Mouse (Mus musculus): Measurements from ENCODE around the gene Radil. TPM values are rescaled to one million over a fixed set of nuclear protein-coding genes. Genes with fewer than 3 reads are reported as not detected.

Gene Radil
- polyA plus RNA-seq, 1 experiment from 2014 or later = 4.9 TPM

- DNase-seq (ENCODE audit: low spot score) = no peak
- WGBS = 84% methylated on average over 8 of the region's 8 CpGs
- peaks cover 9% of the 10 kb centered on the region; the same call in 1 of the 2 replicates for H3K4me1 ChIP-seq
- H3K4me3 ChIP-seq = no peak overlapping the region
- H3K9me3 ChIP-seq (replicated peaks) = no peaks in the 10 kb centered on the region; the same call in 1 of the 2 replicates
- no peaks in the 10 kb centered on the region for H3K36me3 ChIP-seq
- no peak overlapping the region for H3K27ac ChIP-seq (replicated peaks)
- peaks cover 23% of the 10 kb centered on the region for H3K27me3 ChIP-seq (ENCODE audit: low read depth, poor library complexity, severe bottlenecking)
These were observed 26.0 kb downstream of the Radil start for GRCm38 (mm10) chr5:142524711-142525464.

GRCm38 (mm10) chr5:142521195-142521866 is 29.6 kb downstream of the Radil start:
- WGBS = 89% methylated on average over 11 of the region's 11 CpGs
- DNase-seq (ENCODE audit: low spot score) = no peak
- no peaks in the 10 kb centered on the region for H3K36me3 ChIP-seq
- no peaks in the 10 kb centered on the region for H3K27me3 ChIP-seq (ENCODE audit: low read depth, poor library complexity, severe bottlenecking)
- no peak overlapping the region for H3K4me3 ChIP-seq
- 0 out of 2 replicates have a peak, but pooled peaks cover 5% of the 10 kb centered on the region for H3K4me1 ChIP-seq
- H3K9me3 ChIP-seq (replicated peaks) = no peaks in the 10 kb centered on the region
- no peak overlapping the region for H3K27ac ChIP-seq (replicated peaks)

GRCm38 (mm10) chr5:142520360-142520759 is 30.5 kb downstream of the Radil start:
- H3K27ac ChIP-seq (replicated peaks) = no peak overlapping the region
- 85% methylated on average over 4 of the region's 4 CpGs for WGBS
- H3K27me3 ChIP-seq (ENCODE audit: low read depth, poor library complexity, severe bottlenecking) = no peaks in the 10 kb centered on the region
- no peak for DNase-seq (ENCODE audit: low spot score)
- H3K4me1 ChIP-seq = 0 out of 2 replicates have a peak, but pooled peaks cover 4% of the 10 kb centered on the region
- no peaks in the 10 kb centered on the region for H3K36me3 ChIP-seq
- H3K4me3 ChIP-seq = no peak overlapping the region
- H3K9me3 ChIP-seq (replicated peaks) = no peaks in the 10 kb centered on the region

- no peaks in the 10 kb centered on the region for H3K27me3 ChIP-seq (ENCODE audit: low read depth, poor library complexity, severe bottlenecking)
- H3K9me3 ChIP-seq (replicated peaks) = no peaks in the 10 kb centered on the region
- H3K4me3 ChIP-seq = no peak overlapping the region
- H3K4me1 ChIP-seq = no peaks in the 10 kb centered on the region
- no peak for DNase-seq (ENCODE audit: low spot score)
- H3K27ac ChIP-seq (replicated peaks) = no peak overlapping the region
- H3K36me3 ChIP-seq = no peaks in the 10 kb centered on the region
- 72% methylated on average over 6 of the region's 6 CpGs for whole genome bisulfite sequencing
These were observed 31.9 kb downstream of the Radil start for GRCm38 (mm10) chr5:142518973-142519372.

- no peak overlapping the region for H3K27ac ChIP-seq (replicated peaks)
- no peaks in the 10 kb centered on the region for H3K9me3 ChIP-seq (replicated peaks)
- no peaks in the 10 kb centered on the region for H3K36me3 ChIP-seq
- no peak for DNase-seq (ENCODE audit: low spot score)
- peaks cover 15% of the 10 kb centered on the region for H3K4me1 ChIP-seq
- 90% methylated on average over 4 of the region's 4 CpGs for WGBS
- H3K27me3 ChIP-seq (ENCODE audit: low read depth, poor library complexity, severe bottlenecking) = peaks cover 15% of the 10 kb centered on the region; the same call in 1 of the 2 replicates
- no peak overlapping the region for H3K4me3 ChIP-seq
These were observed 38.8 kb downstream of the Radil start for GRCm38 (mm10) chr5:142512112-142512511.

GRCm38 (mm10) chr5:142510061-142510414 is 40.9 kb downstream of the Radil start:
- no peaks in the 10 kb centered on the region for H3K9me3 ChIP-seq (replicated peaks)
- peak overlapping the region; percentile 74 for H3K27ac ChIP-seq (replicated peaks)
- 54% methylated on average over 7 of the region's 7 CpGs for WGBS
- no peak overlapping the region for H3K4me3 ChIP-seq
- H3K36me3 ChIP-seq = no peaks in the 10 kb centered on the region
- H3K4me1 ChIP-seq = peaks cover 15% of the 10 kb centered on the region
- H3K27me3 ChIP-seq (ENCODE audit: low read depth, poor library complexity, severe bottlenecking) = peaks cover 15% of the 10 kb centered on the region
- DNase-seq (ENCODE audit: low spot score) = no peak

- Histone ChIP-seq H3K27me3 (ENCODE audit: low read depth, poor library complexity, severe bottlenecking) (peaks cover 15% of the 10 kb centered on the region), H3K36me3 (no peaks in the 10 kb centered on the region), H3K27ac (replicated peaks) (peak overlapping the region; percentile 74), H3K9me3 (replicated peaks) (no peaks in the 10 kb centered on the region), H3K4me3 (peak overlapping the region; percentile 36), H3K4me1 (peaks cover 15% of the 10 kb centered on the region)
- WGBS = 11% methylated on average over 15 of the region's 15 CpGs
- DNase-seq (ENCODE audit: low spot score) = no peak
These were observed 41.5 kb downstream of the Radil start for GRCm38 (mm10) chr5:142509141-142510060.

GRCm38 (mm10) chr5:142505695-142506423 is 45.0 kb downstream of the Radil start:
- Histone ChIP-seq H3K9me3 (replicated peaks) (no peaks in the 10 kb centered on the region), H3K36me3 (no peaks in the 10 kb centered on the region), H3K27me3 (ENCODE audit: low read depth, poor library complexity, severe bottlenecking) (peaks cover 15% of the 10 kb centered on the region), H3K4me1 (peaks cover 25% of the 10 kb centered on the region), H3K27ac (replicated peaks) (no peak overlapping the region), H3K4me3 (no peak overlapping the region)
- 71% methylated on average over 3 of the region's 3 CpGs for WGBS
- DNase-seq (ENCODE audit: low spot score) = no peak

- no peak for DNase-seq (ENCODE audit: low spot score)
- peaks cover 19% of the 10 kb centered on the region for H3K4me1 ChIP-seq
- no peak overlapping the region for H3K27ac ChIP-seq (replicated peaks)
- H3K36me3 ChIP-seq = no peaks in the 10 kb centered on the region
- 73% methylated on average over 3 of the region's 3 CpGs for WGBS
- H3K4me3 ChIP-seq = no peak overlapping the region
- H3K27me3 ChIP-seq (ENCODE audit: low read depth, poor library complexity, severe bottlenecking) = peaks cover 4% of the 10 kb centered on the region; the same call in 1 of the 2 replicates
- no peaks in the 10 kb centered on the region for H3K9me3 ChIP-seq (replicated peaks)
These were observed 46.7 kb downstream of the Radil start for GRCm38 (mm10) chr5:142504175-142504574.

GRCm38 (mm10) chr5:142502414-142502813 is 48.5 kb downstream of the Radil start:
- 14% methylated on average over 3 of the region's 3 CpGs for WGBS
- Histone ChIP-seq H3K36me3 (no peaks in the 10 kb centered on the region), H3K27ac (replicated peaks) (no peak overlapping the region), H3K9me3 (replicated peaks) (no peaks in the 10 kb centered on the region), H3K4me3 (no peak overlapping the region), H3K27me3 (ENCODE audit: low read depth, poor library complexity, severe bottlenecking) (no peaks in the 10 kb centered on the region; the same call in 1 of the 2 replicates), H3K4me1 (peaks cover 18% of the 10 kb centered on the region)
- peak; percentile 79 for DNase-seq (ENCODE audit: low spot score)

- Histone ChIP-seq H3K27ac (replicated peaks) (no peak overlapping the region), H3K4me3 (no peak overlapping the region), H3K9me3 (replicated peaks) (no peaks in the 10 kb centered on the region), H3K27me3 (ENCODE audit: low read depth, poor library complexity, severe bottlenecking) (no peaks in the 10 kb centered on the region), H3K4me1 (peaks cover 18% of the 10 kb centered on the region), H3K36me3 (no peaks in the 10 kb centered on the region)
- WGBS = 84% methylated on average over 10 of the region's 10 CpGs
- no peak for DNase-seq (ENCODE audit: low spot score)
These were observed 50.0 kb downstream of the Radil start for GRCm38 (mm10) chr5:142500918-142501317.

GRCm38 (mm10) chr5:142498964-142499363 is 51.9 kb downstream of the Radil start:
- 27% methylated on average over 3 of the region's 3 CpGs for WGBS
- Histone ChIP-seq H3K4me3 (no peak overlapping the region), H3K9me3 (replicated peaks) (no peaks in the 10 kb centered on the region), H3K36me3 (no peaks in the 10 kb centered on the region), H3K4me1 (peaks cover 18% of the 10 kb centered on the region), H3K27me3 (ENCODE audit: low read depth, poor library complexity, severe bottlenecking) (no peaks in the 10 kb centered on the region; the same call in 1 of the 2 replicates), H3K27ac (replicated peaks) (no peak overlapping the region)
- peak; percentile 47 for DNase-seq (ENCODE audit: low spot score)
